Mouse (Mus musculus): ENCODE results near the gene Map1a. TPM values are rescaled to one million over a fixed set of nuclear protein-coding genes. Genes with fewer than 3 reads are reported as not detected.

The Map1a gene
- polyA plus RNA-seq, 1 experiment from 2014 or later = 7.2 TPM

DNA sequence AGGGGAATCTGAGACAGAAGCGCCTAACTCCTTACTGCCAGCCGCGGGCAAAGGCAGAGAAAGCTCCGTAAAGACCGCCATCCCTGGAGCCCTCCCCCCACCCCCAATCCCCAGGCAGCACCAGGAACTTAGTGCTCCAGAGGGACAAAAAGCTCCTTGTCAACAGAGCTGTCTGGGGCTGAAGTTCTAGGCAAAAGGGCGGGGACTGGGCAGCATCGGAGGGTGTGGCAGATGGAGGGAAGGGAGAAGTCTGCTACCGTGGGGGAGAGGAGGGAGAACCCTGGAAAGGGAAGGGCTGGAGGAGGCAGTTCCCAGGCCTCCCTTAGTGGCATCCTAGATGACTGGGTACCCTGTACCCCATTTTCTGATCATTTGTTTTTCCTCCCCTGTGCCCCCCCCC, 8.7 kb downstream of the Map1a start:
- no peaks in the 10 kb centered on the region; the same call in 1 of the 2 replicates for H3K27me3 ChIP-seq (replicated peaks; ENCODE audit: control insufficient read depth, insufficient read depth, low read length)
- ATAC-seq (replicated peaks; ENCODE audit: low FRiP score, low TSS enrichment, low read depth) = no peak; the same call in 1 of the 2 replicates
- DNase-seq (ENCODE audit: low spot score) = peak; percentile 56
- peaks cover 34% of the 10 kb centered on the region for H3K4me1 ChIP-seq (replicated peaks; ENCODE audit: control insufficient read depth, insufficient read depth, low read length)
- no peaks in the 10 kb centered on the region for H3K9me3 ChIP-seq (ENCODE audit: control insufficient read depth, low read length)
- 11% methylated on average over 8 of the region's 8 CpGs for WGBS
- no peak overlapping the region for H3K9ac ChIP-seq (ENCODE audit: low read length)
- H3K27ac ChIP-seq (ENCODE audit: low read depth) = no peak overlapping the region
- peak overlapping the region; percentile 70 for H3K4me2 ChIP-seq (ENCODE audit: low read length)
- no peak overlapping the region for H3K4me3 ChIP-seq (ENCODE audit: low read depth, low read length)
- peaks cover 26% of the 10 kb centered on the region for H3K36me3 ChIP-seq (ENCODE audit: control insufficient read depth, insufficient read depth, low read length)

DNA sequence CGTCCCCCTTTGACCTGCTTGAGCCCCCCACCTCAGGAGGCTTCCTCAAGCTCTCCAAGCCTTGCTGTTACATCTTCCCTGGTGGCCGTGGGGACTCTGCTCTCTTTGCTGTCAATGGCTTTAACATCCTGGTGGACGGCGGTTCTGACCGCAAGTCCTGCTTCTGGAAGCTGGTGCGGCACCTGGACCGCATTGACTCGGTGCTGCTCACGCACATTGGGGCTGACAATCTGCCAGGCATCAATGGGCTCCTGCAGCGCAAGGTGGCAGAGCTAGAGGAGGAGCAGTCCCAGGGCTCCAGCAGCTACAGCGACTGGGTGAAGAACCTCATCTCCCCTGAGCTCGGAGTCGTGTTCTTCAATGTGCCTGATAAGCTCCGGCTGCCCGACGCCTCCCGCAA, 10.1 kb downstream of the Map1a start:
- Histone ChIP-seq H3K9me3 (ENCODE audit: control insufficient read depth, low read length) (no peaks in the 10 kb centered on the region), H3K27ac (ENCODE audit: low read depth) (no peak overlapping the region), H3K4me3 (ENCODE audit: low read depth, low read length) (no peak overlapping the region), H3K4me2 (ENCODE audit: low read length) (no peak overlapping the region), H3K9ac (ENCODE audit: low read length) (no peak overlapping the region), H3K36me3 (ENCODE audit: control insufficient read depth, insufficient read depth, low read length) (peaks cover 39% of the 10 kb centered on the region), H3K4me1 (replicated peaks; ENCODE audit: control insufficient read depth, insufficient read depth, low read length) (peaks cover 27% of the 10 kb centered on the region), H3K27me3 (replicated peaks; ENCODE audit: control insufficient read depth, insufficient read depth, low read length) (no peaks in the 10 kb centered on the region; the same call in 1 of the 2 replicates)
- ATAC-seq (replicated peaks; ENCODE audit: low FRiP score, low TSS enrichment, low read depth) = no peak
- DNase-seq (ENCODE audit: low spot score) = no peak
- WGBS = 82% methylated on average over 17 of the region's 17 CpGs

DNA sequence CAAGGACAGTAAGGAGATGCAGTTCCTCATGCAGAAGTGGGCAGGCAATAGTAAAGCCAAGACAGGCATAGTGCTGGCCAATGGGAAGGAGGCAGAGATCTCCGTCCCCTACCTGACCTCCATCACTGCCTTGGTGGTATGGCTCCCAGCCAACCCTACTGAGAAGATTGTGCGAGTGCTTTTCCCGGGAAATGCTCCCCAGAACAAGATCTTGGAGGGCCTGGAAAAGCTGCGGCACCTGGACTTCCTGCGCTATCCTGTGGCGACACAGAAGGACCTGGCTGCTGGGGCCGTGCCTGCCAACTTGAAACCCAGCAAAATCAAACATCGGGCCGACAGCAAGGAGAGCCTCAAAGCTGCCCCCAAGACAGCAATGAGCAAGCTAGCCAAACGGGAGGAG, 10.6 kb downstream of the Map1a start:
- ATAC-seq (replicated peaks; ENCODE audit: low FRiP score, low TSS enrichment, low read depth) = no peak
- DNase-seq (ENCODE audit: low spot score) = no peak
- Histone ChIP-seq H3K4me2 (ENCODE audit: low read length) (no peak overlapping the region), H3K27me3 (replicated peaks; ENCODE audit: control insufficient read depth, insufficient read depth, low read length) (no peaks in the 10 kb centered on the region; the same call in 1 of the 2 replicates), H3K27ac (ENCODE audit: low read depth) (no peak overlapping the region), H3K4me1 (replicated peaks; ENCODE audit: control insufficient read depth, insufficient read depth, low read length) (peaks cover 21% of the 10 kb centered on the region), H3K36me3 (ENCODE audit: control insufficient read depth, insufficient read depth, low read length) (peaks cover 40% of the 10 kb centered on the region), H3K9ac (ENCODE audit: low read length) (no peak overlapping the region), H3K4me3 (ENCODE audit: low read depth, low read length) (no peak overlapping the region), H3K9me3 (ENCODE audit: control insufficient read depth, low read length) (no peaks in the 10 kb centered on the region)
- WGBS = 79% methylated on average over 10 of the region's 10 CpGs

DNA sequence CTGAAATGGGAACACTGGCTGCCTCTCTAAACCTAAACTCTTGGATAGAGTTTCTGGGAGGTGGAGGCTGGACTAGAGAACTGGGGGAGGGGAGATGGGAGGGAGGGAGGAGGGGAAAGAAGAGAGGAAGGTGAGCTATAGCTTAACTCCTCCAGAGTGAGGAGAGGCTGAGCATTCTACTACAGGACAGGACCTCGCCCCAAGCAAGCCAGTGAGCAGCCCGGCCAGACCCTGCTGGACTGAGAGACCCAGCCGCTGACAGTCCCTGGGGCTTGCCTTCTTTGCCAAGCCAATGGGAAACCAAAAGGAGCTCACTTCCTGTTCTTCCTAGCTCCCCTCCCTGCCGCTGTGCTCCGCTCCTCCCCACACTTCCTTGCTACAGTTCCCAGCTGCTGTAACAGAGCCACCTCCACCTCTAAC, 19.6 kb downstream of the Map1a start:
- peak overlapping the region; percentile 35; the same call in 1 of the 2 replicates for H3K4me2 ChIP-seq (ENCODE audit: low read length)
- H3K36me3 ChIP-seq (ENCODE audit: control insufficient read depth, insufficient read depth, low read length) = peaks cover 20% of the 10 kb centered on the region; the same call in 1 of the 2 replicates
- DNase-seq (ENCODE audit: low spot score) (peak; percentile 61), ATAC-seq (replicated peaks; ENCODE audit: low FRiP score, low TSS enrichment, low read depth) (peak; percentile 32; the same call in 1 of the 2 replicates)
- peak overlapping the region; percentile 34; the same call in 1 of the 2 replicates for H3K27ac ChIP-seq (ENCODE audit: low read depth)
- H3K9ac ChIP-seq (ENCODE audit: low read length) = no peak overlapping the region
- 8% methylated on average over 5 of the region's 5 CpGs for whole genome bisulfite sequencing
- no peaks in the 10 kb centered on the region for H3K27me3 ChIP-seq (replicated peaks; ENCODE audit: control insufficient read depth, insufficient read depth, low read length)
- no peaks in the 10 kb centered on the region for H3K9me3 ChIP-seq (ENCODE audit: control insufficient read depth, low read length)
- H3K4me1 ChIP-seq (replicated peaks; ENCODE audit: control insufficient read depth, insufficient read depth, low read length) = peaks cover 10% of the 10 kb centered on the region
- no peak overlapping the region for H3K4me3 ChIP-seq (ENCODE audit: low read depth, low read length)

DNA sequence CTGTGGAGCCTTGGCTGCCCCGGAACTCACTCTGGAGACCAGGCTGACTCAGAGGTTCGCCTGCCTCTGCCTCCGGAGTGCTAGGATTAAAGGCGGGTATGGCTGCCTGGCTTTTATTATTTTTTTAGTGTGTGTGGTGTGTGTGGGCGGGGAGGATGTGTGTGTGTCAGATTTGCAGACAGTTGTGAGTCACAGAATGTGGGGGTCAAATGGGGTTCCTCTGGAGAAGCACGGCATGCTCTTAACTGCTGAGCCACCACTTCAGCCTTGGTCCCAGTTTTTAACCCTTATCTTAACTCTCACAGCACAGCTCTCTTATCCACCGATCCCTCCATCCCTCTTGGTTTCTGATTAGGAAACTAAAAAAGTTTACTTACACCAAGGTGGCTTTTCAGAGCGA, 26.9 kb downstream of the Map1a start:
- ATAC-seq (replicated peaks; ENCODE audit: low FRiP score, low TSS enrichment, low read depth) (no peak), DNase-seq (ENCODE audit: low spot score) (no peak)
- WGBS = 76% methylated on average over 8 of the region's 8 CpGs
- Histone ChIP-seq H3K4me2 (ENCODE audit: low read length) (no peak overlapping the region), H3K9me3 (ENCODE audit: control insufficient read depth, low read length) (no peaks in the 10 kb centered on the region), H3K4me3 (ENCODE audit: low read depth, low read length) (no peak overlapping the region), H3K4me1 (replicated peaks; ENCODE audit: control insufficient read depth, insufficient read depth, low read length) (no peaks in the 10 kb centered on the region), H3K27ac (ENCODE audit: low read depth) (no peak overlapping the region), H3K27me3 (replicated peaks; ENCODE audit: control insufficient read depth, insufficient read depth, low read length) (no peaks in the 10 kb centered on the region), H3K9ac (ENCODE audit: low read length) (no peak overlapping the region), H3K36me3 (ENCODE audit: control insufficient read depth, insufficient read depth, low read length) (no peaks in the 10 kb centered on the region)

DNA sequence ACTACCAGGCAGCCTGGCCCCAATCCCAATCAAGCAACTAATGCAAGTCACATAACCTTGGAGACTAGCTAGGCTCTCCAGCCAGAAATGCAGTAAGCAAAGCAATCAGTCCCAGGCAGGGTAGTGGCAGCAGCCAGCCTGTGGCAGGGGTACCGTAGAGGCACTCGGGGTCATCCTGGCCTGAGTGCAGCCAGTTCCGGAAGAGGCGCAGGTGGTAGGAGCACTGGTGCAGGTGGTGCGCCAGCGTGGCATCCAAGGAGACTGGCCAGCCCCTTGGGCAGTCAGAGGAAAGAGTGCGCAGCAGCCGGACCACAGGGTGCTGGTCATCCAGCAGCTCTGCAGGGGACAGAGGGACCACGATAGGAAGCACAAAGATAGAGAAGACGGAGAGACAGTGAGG, 33.6 kb downstream of the Map1a start:
- Histone ChIP-seq H3K9me3 (ENCODE audit: control insufficient read depth, low read length) (no peaks in the 10 kb centered on the region), H3K27ac (ENCODE audit: low read depth) (no peak overlapping the region), H3K27me3 (replicated peaks; ENCODE audit: control insufficient read depth, insufficient read depth, low read length) (no peaks in the 10 kb centered on the region), H3K36me3 (ENCODE audit: control insufficient read depth, insufficient read depth, low read length) (no peaks in the 10 kb centered on the region), H3K4me3 (ENCODE audit: low read depth, low read length) (no peak overlapping the region), H3K4me2 (ENCODE audit: low read length) (no peak overlapping the region), H3K4me1 (replicated peaks; ENCODE audit: control insufficient read depth, insufficient read depth, low read length) (no peaks in the 10 kb centered on the region), H3K9ac (ENCODE audit: low read length) (no peak overlapping the region)
- DNase-seq (ENCODE audit: low spot score) (no peak), ATAC-seq (replicated peaks; ENCODE audit: low FRiP score, low TSS enrichment, low read depth) (no peak)
- 94% methylated on average over 10 of the region's 10 CpGs for WGBS

DNA sequence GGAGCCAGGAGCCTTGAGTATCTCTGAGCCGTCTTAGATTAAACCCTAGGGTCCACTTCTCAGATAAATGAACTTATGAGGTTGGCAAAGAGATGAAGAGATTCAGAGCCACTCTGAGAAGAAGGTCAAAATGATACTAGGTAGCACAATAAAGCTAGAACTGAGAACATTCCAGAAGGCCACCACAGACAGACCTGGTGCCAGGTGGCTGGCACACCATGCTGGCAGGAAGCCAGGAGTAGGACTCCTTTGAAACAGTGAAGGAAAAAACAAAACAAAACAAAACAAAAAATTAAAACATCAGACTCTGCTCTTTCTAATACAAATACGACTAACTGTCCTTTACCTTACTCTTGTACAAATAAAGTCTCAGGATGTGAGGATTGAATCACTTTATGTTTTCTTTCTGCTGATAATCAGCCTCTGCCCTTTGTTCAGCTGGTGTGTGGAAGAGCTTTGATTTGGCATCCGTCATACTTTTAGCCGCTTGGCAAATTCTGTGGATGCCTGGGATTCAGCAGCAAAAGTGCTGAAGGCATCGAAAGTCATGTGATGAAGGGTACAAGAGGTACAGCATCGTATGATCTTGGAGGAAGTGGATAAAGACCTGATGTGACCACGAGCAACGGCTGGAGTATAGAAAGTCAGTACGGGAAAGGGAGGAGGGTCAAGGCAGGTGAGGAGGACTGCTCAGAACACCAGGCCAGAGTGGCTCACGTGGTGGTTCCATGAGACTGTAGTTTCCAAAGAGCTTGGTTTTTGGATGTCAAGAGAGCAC, 34.5 kb downstream of the Map1a start:
- WGBS = 85% methylated on average over 10 of the region's 10 CpGs
- no peaks in the 10 kb centered on the region for H3K4me1 ChIP-seq (replicated peaks; ENCODE audit: control insufficient read depth, insufficient read depth, low read length)

DNA sequence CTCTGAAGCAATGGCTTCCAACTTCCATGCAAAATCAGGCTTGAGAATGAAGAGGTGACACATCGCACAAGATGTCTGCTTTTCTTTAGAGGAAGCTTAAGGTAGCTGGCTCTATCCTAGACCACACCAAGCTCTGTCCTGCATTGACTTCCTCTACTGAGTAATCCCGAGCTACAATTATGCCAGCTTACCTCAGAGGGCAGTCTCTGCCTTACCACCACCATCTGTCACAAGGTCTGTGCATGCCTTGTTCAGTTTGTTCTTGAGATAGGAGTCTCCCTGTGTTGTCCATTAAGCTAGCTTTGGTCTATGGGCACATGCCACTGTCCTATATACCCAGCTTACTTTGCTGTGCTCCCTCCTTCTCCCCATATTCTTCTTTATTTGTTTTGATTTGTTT, 40.1 kb downstream of the Map1a start:
- H3K27me3 ChIP-seq (replicated peaks; ENCODE audit: control insufficient read depth, insufficient read depth, low read length) = no peaks in the 10 kb centered on the region
- H3K27ac ChIP-seq (ENCODE audit: low read depth) = no peak overlapping the region
- no peaks in the 10 kb centered on the region for H3K4me1 ChIP-seq (replicated peaks; ENCODE audit: control insufficient read depth, insufficient read depth, low read length)
- no peak for ATAC-seq (replicated peaks; ENCODE audit: low FRiP score, low TSS enrichment, low read depth)
- DNase-seq (ENCODE audit: low spot score) = no peak
- 86% methylated on average over 2 of the region's 2 CpGs for WGBS
- no peak overlapping the region for H3K4me2 ChIP-seq (ENCODE audit: low read length)
- no peak overlapping the region for H3K9ac ChIP-seq (ENCODE audit: low read length)
- no peaks in the 10 kb centered on the region for H3K9me3 ChIP-seq (ENCODE audit: control insufficient read depth, low read length)
- H3K36me3 ChIP-seq (ENCODE audit: control insufficient read depth, insufficient read depth, low read length) = no peaks in the 10 kb centered on the region
- H3K4me3 ChIP-seq (ENCODE audit: low read depth, low read length) = no peak overlapping the region

More for the DNA sequence above, 34.5 kb downstream of the Map1a start:
- no peak overlapping the region for H3K4me3 ChIP-seq (ENCODE audit: low read depth, low read length)
- H3K27me3 ChIP-seq (replicated peaks; ENCODE audit: control insufficient read depth, insufficient read depth, low read length) = no peaks in the 10 kb centered on the region
- no peaks in the 10 kb centered on the region for H3K9me3 ChIP-seq (ENCODE audit: control insufficient read depth, low read length)
- no peak overlapping the region for H3K27ac ChIP-seq (ENCODE audit: low read depth)
- no peak for ATAC-seq (replicated peaks; ENCODE audit: low FRiP score, low TSS enrichment, low read depth)
- no peaks in the 10 kb centered on the region for H3K36me3 ChIP-seq (ENCODE audit: control insufficient read depth, insufficient read depth, low read length)
- no peak for DNase-seq (ENCODE audit: low spot score)
- H3K4me2 ChIP-seq (ENCODE audit: low read length) = no peak overlapping the region
- no peak overlapping the region for H3K9ac ChIP-seq (ENCODE audit: low read length)

DNA sequence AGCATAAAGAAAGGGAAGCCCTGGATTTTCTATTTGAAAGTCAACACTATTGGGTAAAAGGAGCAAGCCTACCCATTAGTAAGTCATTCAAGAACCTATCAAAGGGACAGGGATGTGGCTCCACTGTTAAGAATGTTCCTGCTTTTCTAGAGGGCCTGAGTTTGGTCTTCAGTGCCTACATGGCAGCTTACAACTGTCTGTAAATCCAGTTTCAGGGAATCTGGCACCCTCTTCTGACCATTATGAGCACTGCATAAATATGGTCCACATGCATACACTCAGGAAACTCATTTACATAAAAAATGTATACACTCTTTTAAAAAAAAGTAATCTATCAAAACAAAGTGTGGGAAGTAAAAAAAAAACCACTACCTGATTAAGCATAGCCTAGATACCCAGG, 49.7 kb downstream of the Map1a start:
- Histone ChIP-seq H3K4me3 (ENCODE audit: low read depth, low read length) (no peak overlapping the region), H3K4me1 (replicated peaks; ENCODE audit: control insufficient read depth, insufficient read depth, low read length) (no peaks in the 10 kb centered on the region), H3K9ac (ENCODE audit: low read length) (no peak overlapping the region), H3K27ac (ENCODE audit: low read depth) (no peak overlapping the region), H3K9me3 (ENCODE audit: control insufficient read depth, low read length) (0 out of 2 replicates have a peak, but pooled peaks cover 4% of the 10 kb centered on the region), H3K4me2 (ENCODE audit: low read length) (no peak overlapping the region), H3K27me3 (replicated peaks; ENCODE audit: control insufficient read depth, insufficient read depth, low read length) (no peaks in the 10 kb centered on the region), H3K36me3 (ENCODE audit: control insufficient read depth, insufficient read depth, low read length) (0 out of 2 replicates have a peak, but pooled peaks cover 7% of the 10 kb centered on the region)
- ATAC-seq (replicated peaks; ENCODE audit: low FRiP score, low TSS enrichment, low read depth) = no peak
- no peak for DNase-seq (ENCODE audit: low spot score)
